Mouse (Mus musculus) C2C12 (cell line): ENCODE data around the gene Agap2. TPM values are rescaled to one million over a fixed set of nuclear protein-coding genes. Genes with fewer than 3 reads are reported as not detected.

Experiments used
- H3K27me3 ChIP-seq: one replicate; pipeline ENCODE4 v1.6.1; 2011; ENCODE audit not compliant: control insufficient read depth, insufficient read depth, insufficient read length
- H3K36me3 ChIP-seq: one replicate; pipeline ENCODE4 v1.6.1; 2011; ENCODE audit not compliant: control insufficient read depth, insufficient read depth
- H3K4me3 ChIP-seq: one replicate; pipeline ENCODE4 v1.5.1; 2011; ENCODE audit warnings: mild to moderate bottlenecking, control low read depth; ENCODE audit not compliant: poor library complexity, insufficient read depth, severe bottlenecking
- H3K79me2 ChIP-seq: one replicate; pipeline ENCODE4 v1.6.1; 2011; ENCODE audit not compliant: control insufficient read depth, insufficient read depth
- H3K79me3 ChIP-seq: one replicate; pipeline ENCODE4 v1.6.1; 2011; ENCODE audit warnings: low read depth, control low read depth
- H3ac ChIP-seq: one replicate; pipeline ENCODE3; 2011; ENCODE audit warnings: low read depth; ENCODE audit not compliant: control insufficient read depth, insufficient read length
- CEBPB ChIP-seq: IDR thresholded peaks from one replicate; pipeline ENCODE4 v1.6.1; 2011; ENCODE audit warnings: low read depth, mild to moderate bottlenecking, control low read depth, moderate library complexity
- CTCF ChIP-seq: IDR thresholded peaks from one replicate; pipeline ENCODE4 v1.5.1; 2011; ENCODE audit not compliant: control insufficient read depth, insufficient read depth, insufficient read length
- FOSL1 ChIP-seq: IDR thresholded peaks from one replicate; pipeline ENCODE4 v1.8.0; 2011; ENCODE audit warnings: mild to moderate bottlenecking, low read length; ENCODE audit not compliant: poor library complexity, insufficient read depth, severe bottlenecking
- MAX ChIP-seq: IDR thresholded peaks from one replicate; pipeline ENCODE4 v1.6.1; 2011; ENCODE audit warnings: mild to moderate bottlenecking, control low read depth
- MYOD1 ChIP-seq: IDR thresholded peaks from one replicate; pipeline ENCODE4 v1.6.1; 2011; ENCODE audit warnings: low read depth; ENCODE audit not compliant: control insufficient read depth, insufficient read length
- MYOG ChIP-seq: IDR thresholded peaks from one replicate; pipeline ENCODE4 v1.6.1; 2011; ENCODE audit not compliant: control insufficient read depth, insufficient read length; ENCODE audit errors: extremely low read depth
- USF1 ChIP-seq: IDR thresholded peaks from one replicate; pipeline ENCODE4 v1.6.1; 2011; ENCODE audit warnings: low read depth, mild to moderate bottlenecking, control low read depth, moderate library complexity
- polyA plus RNA-seq: library from polyadenylated mRNA; unstranded; fragments of >200 nt; fragmentation: generic; extraction: Trizol; gene quantifications from one replicate; pipeline ENCODE4 v1.2.1, GENCODE M21; 2012; ENCODE audit warnings: missing spikeins

The Agap2 gene
- polyA plus RNA-seq, 1 experiment, result 3.2 TPM

- H3K27me3 ChIP-seq, result peaks cover 3% of the 10 kb centered on the region
- no peaks in the 10 kb centered on the region for H3K79me3 ChIP-seq
- H3K4me3 ChIP-seq, result no peak overlapping the region
- TF ChIP-seq FOSL1 (no peak), MYOG (no peak), USF1 (no peak), CTCF (no peak)
- no peaks in the 10 kb centered on the region for H3K79me2 ChIP-seq
- no peaks in the 10 kb centered on the region for H3K36me3 ChIP-seq
- H3ac ChIP-seq, result no peak overlapping the region
These were observed 10.0 kb downstream of the Agap2 start for GRCm38 (mm10) chr10:127085052-127085451.

DNA sequence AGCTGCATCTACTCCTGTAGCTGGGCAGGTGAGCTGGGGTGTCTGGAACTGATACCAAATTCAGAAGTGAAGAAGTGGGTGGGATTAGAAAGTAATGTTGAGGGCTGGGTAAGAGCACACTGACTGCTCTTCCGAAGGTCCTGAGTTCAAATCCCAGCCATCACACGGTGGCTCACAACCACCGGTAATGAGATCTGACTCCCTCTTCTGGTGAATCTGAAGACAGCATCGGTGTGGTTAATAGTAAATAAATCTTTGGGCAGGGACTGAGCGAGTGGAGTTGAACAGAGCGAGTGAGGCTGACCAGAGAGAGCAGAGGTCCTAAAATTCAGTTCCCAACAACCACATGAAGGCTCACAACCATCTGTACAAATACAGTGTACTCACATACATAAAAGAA lies 10.5 kb downstream of the Agap2 start:
- Histone ChIP-seq H3K36me3 (no peaks in the 10 kb centered on the region), H3K79me2 (no peaks in the 10 kb centered on the region), H3K79me3 (no peaks in the 10 kb centered on the region), H3K4me3 (no peak overlapping the region), H3ac (no peak overlapping the region), H3K27me3 (no peaks in the 10 kb centered on the region)
- TF ChIP-seq MYOG, result no peak
- TF ChIP-seq CTCF, result no peak
- TF ChIP-seq FOSL1, result no peak
- no peak for TF ChIP-seq MAX
- no peak for TF ChIP-seq MYOD1
- no peak for TF ChIP-seq USF1
- no peak for TF ChIP-seq CEBPB

GRCm38 (mm10) chr10:127090560-127091411 lies 15.7 kb downstream of the Agap2 start:
- H3K4me3 ChIP-seq, result peak overlapping the region; percentile 6
- H3K27me3 ChIP-seq, result no peaks in the 10 kb centered on the region

DNA sequence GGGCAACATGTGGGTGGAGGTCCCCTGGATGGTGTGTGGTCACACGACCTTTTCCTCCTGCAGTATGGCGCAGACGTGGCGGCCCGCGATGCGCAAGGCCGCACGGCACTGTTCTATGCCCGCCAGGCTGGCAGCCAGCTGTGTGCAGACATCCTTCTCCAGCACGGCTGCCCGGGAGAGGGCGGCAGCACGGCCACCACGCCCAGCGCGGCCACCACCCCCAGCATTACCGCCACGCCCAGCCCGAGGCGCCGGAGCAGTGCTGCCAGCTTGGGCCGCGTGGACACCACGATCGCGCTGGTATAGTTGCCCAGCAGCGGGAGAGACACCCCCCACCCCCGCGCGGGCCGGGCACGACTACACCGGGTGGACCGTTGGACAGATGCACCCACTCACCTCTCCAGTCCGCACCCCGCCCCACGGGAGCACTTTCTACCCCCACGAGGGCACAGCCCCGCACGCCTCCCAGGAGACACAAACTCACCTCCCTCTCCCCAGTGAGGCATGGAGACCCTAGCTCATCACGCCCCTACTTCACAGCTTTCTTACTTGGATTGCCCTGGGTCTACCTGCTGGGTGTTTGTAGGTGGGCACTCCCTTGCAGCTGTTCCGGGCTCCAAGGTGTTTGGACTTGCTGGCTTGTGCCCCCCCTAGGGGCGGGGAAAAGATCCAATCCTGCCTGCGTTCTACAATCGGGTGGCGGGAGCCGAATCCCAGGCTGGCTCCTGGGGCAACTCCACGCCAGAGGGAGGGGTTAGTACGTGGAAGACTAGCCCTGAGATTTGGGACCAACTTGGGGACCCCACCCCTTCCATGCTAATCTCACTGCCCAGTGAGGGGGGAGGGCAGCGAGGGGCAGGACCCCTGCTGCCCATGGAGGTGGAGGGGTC lies 16.7 kb downstream of the Agap2 start:
- no peaks in the 10 kb centered on the region for H3K79me3 ChIP-seq
- H3K79me2 ChIP-seq, result no peaks in the 10 kb centered on the region
- no peaks in the 10 kb centered on the region for H3K36me3 ChIP-seq
- H3K4me3 ChIP-seq, result no peak overlapping the region
- peak overlapping the region; percentile 42 for H3ac ChIP-seq
- TF ChIP-seq CTCF (peak; percentile 50), MAX (peak; percentile 47), CEBPB (no peak)
- H3K27me3 ChIP-seq, result no peaks in the 10 kb centered on the region

More at GRCm38 (mm10) chr10:127090560-127091411, 15.7 kb downstream of the Agap2 start:
- no peak for TF ChIP-seq MYOG
- TF ChIP-seq MYOD1, result peak; percentile 34
- TF ChIP-seq USF1, result no peak
- TF ChIP-seq FOSL1, result no peak
- peak; percentile 83 for TF ChIP-seq MAX
- no peak for TF ChIP-seq CEBPB
- no peak for TF ChIP-seq CTCF
- H3K79me2 ChIP-seq, result no peaks in the 10 kb centered on the region
- no peaks in the 10 kb centered on the region for H3K36me3 ChIP-seq
- no peaks in the 10 kb centered on the region for H3K79me3 ChIP-seq
- peak overlapping the region; percentile 42 for H3ac ChIP-seq

DNA sequence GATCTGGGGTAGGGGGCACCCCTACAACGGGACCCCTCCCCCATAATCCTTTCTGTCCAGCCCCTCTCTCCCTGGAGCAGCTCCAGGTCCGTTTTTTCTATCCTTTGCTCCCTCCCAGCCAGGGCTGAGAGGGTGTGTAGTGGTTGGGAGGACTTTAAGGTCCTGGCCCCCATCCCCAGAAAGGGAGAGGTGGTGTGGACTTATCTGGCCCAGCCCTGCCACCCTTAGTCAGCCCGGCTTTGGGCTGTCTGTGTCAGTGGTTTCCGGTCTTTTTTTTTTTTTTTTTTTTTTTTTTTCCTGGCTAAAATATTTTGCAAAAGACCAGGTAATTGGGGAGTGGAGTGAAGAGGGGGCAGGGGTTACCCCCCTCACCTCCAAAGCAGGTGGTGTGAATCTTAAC lies 17.7 kb downstream of the Agap2 start:
- TF ChIP-seq FOSL1 (no peak), MYOG (no peak), MAX (no peak), CTCF (no peak), CEBPB (no peak), USF1 (no peak), MYOD1 (no peak)
- H3K79me3 ChIP-seq, result no peaks in the 10 kb centered on the region
- H3K27me3 ChIP-seq, result no peaks in the 10 kb centered on the region
- H3K4me3 ChIP-seq, result no peak overlapping the region
- H3ac ChIP-seq, result no peak overlapping the region
- H3K79me2 ChIP-seq, result no peaks in the 10 kb centered on the region
- peaks cover 3% of the 10 kb centered on the region for H3K36me3 ChIP-seq
